Mouse (Mus musculus) small intestine, adult 10 weeks (tissue): ENCODE results near the gene Actc1. TPM values are rescaled to one million over a fixed set of nuclear protein-coding genes. Genes with fewer than 3 reads are reported as not detected.

Experiments
- polyA plus RNA-seq: library from polyadenylated mRNA; stranded (reverse); fragments of 350-450 nt; fragmentation: Illumina TruSeq; extraction: RNeasy Lipid Tissue Mini Kit (QIAGEN cat#74804); gene quantifications from one replicate; pipeline ENCODE4 v1.2.3, GENCODE M21; 2014; ENCODE audit warnings: low replicate concordance

Gene Actc1
- polyA plus RNA-seq, result not detected

GRCm38 (mm10) chr2:114052696-114053598 lies at the start of gene Actc1:
Gene Actc1 (minus strand): TSS chr2:114053548.

DNA sequence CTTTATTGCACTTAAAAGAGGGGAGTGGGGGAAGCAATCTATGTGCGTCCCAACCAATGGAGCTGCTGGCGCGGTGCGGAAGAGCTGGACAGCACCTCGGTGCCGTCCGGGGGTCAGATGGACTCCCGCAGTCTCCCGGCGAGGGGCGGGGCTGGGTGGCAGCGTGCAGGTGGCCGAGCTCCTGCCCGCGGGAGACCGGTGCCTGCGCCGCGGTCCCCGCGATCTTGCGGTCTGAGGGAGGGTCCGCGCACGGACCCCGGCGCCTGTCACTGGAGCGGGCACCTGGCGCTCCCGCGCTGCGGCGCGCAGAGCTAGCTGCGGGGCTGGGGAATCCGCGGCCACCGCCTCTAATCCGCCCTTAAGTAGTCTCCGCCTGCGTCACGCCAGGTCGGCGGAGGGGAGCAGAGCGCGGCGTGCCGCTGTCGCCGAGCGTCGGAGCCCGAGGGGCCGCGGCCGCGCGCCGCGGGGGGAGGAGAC lies 40.0 kb downstream of the Actc1 start, which contains the start of gene Gjd2:
TSS of gene Gjd2 (minus strand) at position 325 of the 477 bp plus-strand sequence.

Other genes with a start within 250 kb of the Actc1 start
- gene Scg5, start 224.4 kb downstream of the Actc1 start, polyA plus RNA-seq, result 9.2 TPM
- gene Arhgap11a, start 204.9 kb downstream of the Actc1 start, polyA plus RNA-seq, result 37.9 TPM
- 0.26 TPM for gene Gjd2, start 39.9 kb downstream of the Actc1 start, polyA plus RNA-seq
- 21.2 TPM for gene Aqr, start 133.5 kb upstream of the Actc1 start, polyA plus RNA-seq
- 18.0 TPM for gene Zfp770, start 147.9 kb upstream of the Actc1 start, polyA plus RNA-seq